Mouse (Mus musculus) MEL (cell line): ENCODE data around the gene Nf1. TPM values are rescaled to one million over a fixed set of nuclear protein-coding genes. Genes with fewer than 3 reads are reported as not detected.

Experiments used
- DNase-seq: peaks from one replicate; pipeline ENCODE4 v3.0.0; 2011; ENCODE audit warnings: low read depth, low spot score
- H3K27ac ChIP-seq: 2 replicates; pipeline ENCODE4 v1.5.1; 2012; ENCODE audit warnings: low read depth, mild to moderate bottlenecking, control low read depth, low read length, moderate library complexity; ENCODE audit not compliant: control insufficient read depth
- H3K27me3 ChIP-seq, 2 experiments: fragments of 150-350 bp in 1 of 2; sonication (generic) in 1 of 2; 2 replicates each; pipeline ENCODE4 v1.6.1; 2012; ENCODE audit warnings: low read length in 2 of 2, mild to moderate bottlenecking in 2 of 2, improper control_type of control experiment in 1 of 2, moderate library complexity in 1 of 2; ENCODE audit not compliant: insufficient read depth in 2 of 2, control insufficient read depth in 1 of 2
- H3K36me3 ChIP-seq, 2 experiments: 2 replicates each; pipeline ENCODE4 v1.6.1; 2012 to 2014; ENCODE audit warnings: low read length in 2 of 2, improper control_type of control experiment in 1 of 2, inconsistent platforms in 1 of 2, mild to moderate bottlenecking in 1 of 2; ENCODE audit not compliant: insufficient read depth in 2 of 2, control insufficient read depth in 1 of 2
- H3K4me1 ChIP-seq, 2 experiments: fragments of 150-350 bp in 1 of 2; sonication (generic) in 1 of 2; 2 replicates each; pipeline ENCODE4 v1.6.1; 2012; ENCODE audit warnings: low read length in 2 of 2, improper control_type of control experiment in 1 of 2, mild to moderate bottlenecking in 1 of 2; ENCODE audit not compliant: insufficient read depth in 2 of 2, control insufficient read depth in 1 of 2
- H3K4me3 ChIP-seq, 2 experiments: fragments of 150-350 bp in 1 of 2; sonication (generic) in 1 of 2; 2 replicates each; pipeline ENCODE4 v1.5.1; 2012; ENCODE audit warnings: low read depth in 2 of 2, low read length in 2 of 2, mild to moderate bottlenecking in 2 of 2, moderate library complexity in 2 of 2, control low read depth in 1 of 2, improper control_type of control experiment in 1 of 2; ENCODE audit not compliant: control insufficient read depth in 1 of 2, insufficient read depth in 1 of 2
- H3K79me2 ChIP-seq: 2 replicates; pipeline ENCODE4 v1.6.1; 2012; ENCODE audit warnings: mild to moderate bottlenecking, low read length, moderate library complexity; ENCODE audit not compliant: control insufficient read depth, poor library complexity, insufficient read depth
- H3K9ac ChIP-seq: 2 replicates; pipeline ENCODE4 v1.6.1; 2012; ENCODE audit warnings: low read depth, mild to moderate bottlenecking, control low read depth, low read length, moderate library complexity; ENCODE audit not compliant: control insufficient read depth, poor library complexity, severe bottlenecking
- H3K9me3 ChIP-seq: fragments of 150-350 bp; sonication (generic); replicated peaks from 2 replicates; pipeline ENCODE4 v1.6.1; 2012; ENCODE audit warnings: mild to moderate bottlenecking, low read length, improper control_type of control experiment, moderate library complexity; ENCODE audit not compliant: insufficient read depth
- BHLHE40 ChIP-seq: IDR thresholded peaks from 2 replicates; pipeline ENCODE4 v1.6.1; 2012; ENCODE audit warnings: low read depth, mild to moderate bottlenecking, inconsistent platforms, low read length, improper control_type of control experiment, borderline replicate concordance
- CHD1 ChIP-seq: IDR thresholded peaks from 2 replicates; pipeline ENCODE4 v1.6.1; 2012; ENCODE audit warnings: low read depth, mild to moderate bottlenecking, inconsistent platforms, low read length, improper control_type of control experiment
- CHD2 ChIP-seq: IDR thresholded peaks from 2 replicates; pipeline ENCODE4 v1.6.1; 2011; ENCODE audit warnings: low read length, improper control_type of control experiment
- CTCF ChIP-seq, 3 experiments: IDR thresholded peaks in 2 of 3; conservative IDR thresholded peaks in 1 of 3; 2 replicates each; pipeline ENCODE4 v1.5.1; 2011 to 2012; ENCODE audit warnings: low read length in 3 of 3, low read depth in 2 of 3, mild to moderate bottlenecking in 2 of 3, improper control_type of control experiment in 1 of 3, inconsistent platforms in 1 of 3, mixed read lengths in 1 of 3, moderate library complexity in 1 of 3; ENCODE audit not compliant: control insufficient read depth in 1 of 3, insufficient read depth in 1 of 3, poor library complexity in 1 of 3, severe bottlenecking in 1 of 3
- E2F4 ChIP-seq: IDR thresholded peaks from 2 replicates; pipeline ENCODE4 v1.6.1; 2011; ENCODE audit warnings: low read depth, low read length, improper control_type of control experiment, borderline replicate concordance
- ELF1 ChIP-seq: IDR thresholded peaks from 2 replicates; pipeline ENCODE4 v1.6.1; 2014; ENCODE audit warnings: low read depth, mild to moderate bottlenecking, inconsistent platforms, low read length, improper control_type of control experiment, moderate library complexity
- EP300 ChIP-seq, 2 experiments: IDR thresholded peaks; 2 replicates each; pipeline ENCODE4 v1.6.1; 2011; ENCODE audit warnings: improper control_type of control experiment in 2 of 2, low read length in 2 of 2, low read depth in 1 of 2, mild to moderate bottlenecking in 1 of 2
- ETS1 ChIP-seq: IDR thresholded peaks from 2 replicates; pipeline ENCODE4 v1.6.1; 2012; ENCODE audit warnings: low read depth, mild to moderate bottlenecking, inconsistent platforms, low read length, improper control_type of control experiment, moderate library complexity
- GABPA ChIP-seq: IDR thresholded peaks from 2 replicates; pipeline ENCODE4 v1.6.1; 2012; ENCODE audit warnings: low read depth, mild to moderate bottlenecking, inconsistent platforms, low read length, improper control_type of control experiment, moderate library complexity
- GATA1 ChIP-seq: IDR thresholded peaks from 2 replicates; pipeline ENCODE4 v1.6.1; 2011; ENCODE audit warnings: low read depth, low read length, improper control_type of control experiment
- HCFC1 ChIP-seq: IDR thresholded peaks from 2 replicates; pipeline ENCODE4 v1.6.1; 2012; ENCODE audit warnings: low read depth, mild to moderate bottlenecking, inconsistent platforms, low read length, improper control_type of control experiment, moderate library complexity
- JUND ChIP-seq: IDR thresholded peaks from 2 replicates; pipeline ENCODE4 v1.6.1; 2011; ENCODE audit warnings: low read depth, mild to moderate bottlenecking, improper control_type of control experiment, low read length
- KAT2A ChIP-seq: conservative IDR thresholded peaks from 2 replicates; pipeline ENCODE4 v1.6.1; 2012; ENCODE audit warnings: low read depth, low read length, improper control_type of control experiment, inconsistent platforms
- MAFK ChIP-seq: IDR thresholded peaks from 2 replicates; pipeline ENCODE4 v1.6.1; 2011; ENCODE audit warnings: low read depth, mild to moderate bottlenecking, low read length, improper control_type of control experiment, borderline replicate concordance
- MAX ChIP-seq: IDR thresholded peaks from 2 replicates; pipeline ENCODE4 v1.6.1; 2011; ENCODE audit warnings: low read length, improper control_type of control experiment
- MAZ ChIP-seq: IDR thresholded peaks from 2 replicates; pipeline ENCODE4 v1.6.1; 2012; ENCODE audit warnings: low read depth, mild to moderate bottlenecking, inconsistent platforms, low read length, improper control_type of control experiment
- MEF2A ChIP-seq: IDR thresholded peaks from 2 replicates; pipeline ENCODE4 v1.6.1; 2014; ENCODE audit warnings: low read depth, mild to moderate bottlenecking, inconsistent platforms, low read length, improper control_type of control experiment; ENCODE audit not compliant: poor library complexity, insufficient replicate concordance, severe bottlenecking; ENCODE audit errors: extremely low read depth
- MXI1 ChIP-seq: IDR thresholded peaks from 2 replicates; pipeline ENCODE4 v1.6.1; 2011; ENCODE audit warnings: mild to moderate bottlenecking, low read depth, low read length, improper control_type of control experiment
- MYB ChIP-seq: IDR thresholded peaks from 2 replicates; pipeline ENCODE4 v1.6.1; 2011; ENCODE audit warnings: mild to moderate bottlenecking, low read depth, low read length, improper control_type of control experiment
- MYC ChIP-seq: IDR thresholded peaks from 2 replicates; pipeline ENCODE4 v1.6.1; 2011; ENCODE audit warnings: low read depth, mild to moderate bottlenecking, low read length, improper control_type of control experiment, moderate library complexity
- NELFE ChIP-seq: IDR thresholded peaks from 2 replicates; pipeline ENCODE4 v1.6.1; 2011; ENCODE audit warnings: low read depth, low read length, improper control_type of control experiment
- NRF1 ChIP-seq: IDR thresholded peaks from 2 replicates; pipeline ENCODE4 v1.6.1; 2014; ENCODE audit warnings: low read depth, mild to moderate bottlenecking, inconsistent platforms, low read length, improper control_type of control experiment, moderate library complexity; ENCODE audit not compliant: poor library complexity, insufficient read depth, severe bottlenecking
- POLR2A ChIP-seq, 2 experiments: IDR thresholded peaks; 2 replicates each; pipeline ENCODE4 v1.6.1; 2011 to 2012; ENCODE audit warnings: low read length in 2 of 2, mild to moderate bottlenecking in 2 of 2, control low read depth in 1 of 2, improper control_type of control experiment in 1 of 2, low read depth in 1 of 2, moderate library complexity in 1 of 2; ENCODE audit not compliant: control insufficient read depth in 1 of 2, insufficient read depth in 1 of 2, poor library complexity in 1 of 2
- POLR2AphosphoS2 ChIP-seq: IDR thresholded peaks from 2 replicates; pipeline ENCODE4 v1.6.1; 2011; ENCODE audit warnings: low read length, improper control_type of control experiment
- POLR2AphosphoS5 ChIP-seq: IDR thresholded peaks from 2 replicates; pipeline ENCODE4 v1.6.1; 2012; ENCODE audit warnings: low read depth, borderline replicate concordance, mild to moderate bottlenecking, inconsistent platforms, low read length, moderate library complexity, mixed read lengths
- RAD21 ChIP-seq: IDR thresholded peaks from 2 replicates; pipeline ENCODE4 v1.6.1; 2011; ENCODE audit warnings: mild to moderate bottlenecking, low read depth, low read length, improper control_type of control experiment
- RCOR1 ChIP-seq: IDR thresholded peaks from 2 replicates; pipeline ENCODE4 v1.6.1; 2012; ENCODE audit warnings: low read depth, mild to moderate bottlenecking, inconsistent platforms, low read length, improper control_type of control experiment
- SIN3A ChIP-seq: IDR thresholded peaks from 2 replicates; pipeline ENCODE4 v1.6.1; 2012; ENCODE audit warnings: low read length, improper control_type of control experiment, inconsistent platforms
- TAL1 ChIP-seq: IDR thresholded peaks from 2 replicates; pipeline ENCODE4 v1.6.1; 2012; ENCODE audit warnings: mild to moderate bottlenecking, inconsistent platforms, low read length, moderate library complexity, mixed read lengths
- TBP ChIP-seq: IDR thresholded peaks from 2 replicates; pipeline ENCODE4 v1.8.0; 2011; ENCODE audit warnings: low read depth, low read length, improper control_type of control experiment
- TCF12 ChIP-seq: IDR thresholded peaks from 2 replicates; pipeline ENCODE4 v1.6.1; 2014; ENCODE audit warnings: low read depth, mild to moderate bottlenecking, inconsistent platforms, low read length, improper control_type of control experiment, moderate library complexity
- UBTF ChIP-seq: IDR thresholded peaks from 2 replicates; pipeline ENCODE4 v1.6.1; 2012; ENCODE audit warnings: low read depth, mild to moderate bottlenecking, inconsistent platforms, low read length, improper control_type of control experiment, moderate library complexity, borderline replicate concordance; ENCODE audit not compliant: insufficient read depth
- USF1 ChIP-seq: IDR thresholded peaks from 2 replicates; pipeline ENCODE4 v1.6.1; 2014; ENCODE audit warnings: low read depth, mild to moderate bottlenecking, inconsistent platforms, low read length, improper control_type of control experiment, moderate library complexity
- USF2 ChIP-seq, 2 experiments: IDR thresholded peaks; 2 replicates each; pipeline ENCODE4 v1.6.1; 2011 to 2012; ENCODE audit warnings: improper control_type of control experiment in 2 of 2, low read length in 2 of 2, borderline replicate concordance in 1 of 2, inconsistent platforms in 1 of 2, low read depth in 1 of 2, mild to moderate bottlenecking in 1 of 2; ENCODE audit not compliant: insufficient read depth in 1 of 2
- ZC3H11A ChIP-seq: IDR thresholded peaks from 2 replicates; pipeline ENCODE4 v1.6.1; 2012; ENCODE audit warnings: low read depth, mild to moderate bottlenecking, inconsistent platforms, low read length, improper control_type of control experiment
- ZKSCAN1 ChIP-seq: IDR thresholded peaks from 2 replicates; pipeline ENCODE4 v1.6.1; 2012; ENCODE audit warnings: low read depth, mild to moderate bottlenecking, inconsistent platforms, low read length, improper control_type of control experiment, moderate library complexity
- ZMIZ1 ChIP-seq: IDR thresholded peaks from 2 replicates; pipeline ENCODE4 v1.6.1; 2012; ENCODE audit warnings: low read depth, mild to moderate bottlenecking, inconsistent platforms, low read length, improper control_type of control experiment, moderate library complexity
- ZNF384 ChIP-seq: IDR thresholded peaks from 2 replicates; pipeline ENCODE4 v1.6.1; 2012; ENCODE audit warnings: low read depth, mild to moderate bottlenecking, inconsistent platforms, low read length, improper control_type of control experiment
- polyA plus RNA-seq, 2 experiments: library from polyadenylated mRNA; stranded (reverse) in 1 of 2; unstranded in 1 of 2; fragments of >175 nt in 1 of 2; fragments of >200 nt in 1 of 2; gene quantifications; 2 replicates each; pipeline versions ENCODE4 v1.2.1 to v1.2.4; 2012; ENCODE audit warnings: low replicate concordance in 2 of 2, low read depth in 1 of 2; ENCODE audit not compliant: insufficient read length in 2 of 2, insufficient read depth in 1 of 2, missing spikeins in 1 of 2
- total RNA-seq: library from RNA; depleted of rRNA; stranded (reverse); fragments of 300-350 nt; gene quantifications from 2 replicates; pipeline ENCODE4 v1.2.3, GENCODE M21; 2012

The Nf1 gene
- total and polyA plus RNA-seq, 3 experiments, result 13.2 to 108 (median 20.3) TPM

DNA sequence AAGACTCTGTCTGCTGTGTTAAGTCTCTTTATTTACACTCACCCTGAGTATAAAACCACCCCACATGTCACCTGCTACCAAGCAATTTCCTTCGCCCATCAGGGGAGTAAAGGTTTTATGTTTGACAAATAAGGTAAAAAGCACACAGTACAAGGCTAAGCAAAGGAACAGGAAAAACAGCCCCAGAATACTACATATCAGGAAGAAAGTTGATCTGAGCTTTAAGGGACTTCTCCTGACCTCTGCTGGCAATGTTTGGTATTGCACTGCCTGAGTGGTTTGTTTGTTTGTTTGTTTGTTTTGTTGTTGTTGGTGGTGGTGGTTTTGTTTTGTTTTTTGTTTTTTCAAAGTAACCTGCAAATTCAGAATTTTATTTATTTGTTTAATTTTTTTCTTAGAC lies 43.3 kb upstream of the Nf1 start:
- peak; percentile 79 for DNase-seq
- H3K4me1 ChIP-seq, result peaks cover 18 to 25% of the 10 kb centered on the region in 2 experiments
- TF ChIP-seq TAL1 (no peak), MYC (no peak), KAT2A (no peak), TCF12 (no peak), ETS1 (no peak), MAX (no peak), POLR2AphosphoS5 (no peak), ZC3H11A (peak; percentile 94), CHD2 (no peak), NELFE (no peak), ZNF384 (no peak), RAD21 (peak; percentile 96), EP300 (IDR thresholded peaks at IDR 0.05; ENCODE audit: low read depth in 1 of 2, low read length in 2 of 2) (no peak), CTCF (IDR thresholded peaks at IDR 0.05 in 2 of 3, conservative IDR thresholded peaks at IDR 0.05 in 1 of 3; ENCODE audit: control insufficient read depth in 1 of 3, insufficient read depth in 1 of 3, low read depth in 2 of 3, low read length in 3 of 3, poor library complexity in 1 of 3, severe bottlenecking in 1 of 3) (peak; percentile 59 to 99 (median 98)), ELF1 (peak; percentile 54; the same call in 1 of the 2 replicates), MAFK (no peak), ZMIZ1 (no peak), HCFC1 (peak; percentile 39; the same call in 1 of the 2 replicates), SIN3A (peak; percentile 72; the same call in 1 of the 2 replicates), ZKSCAN1 (no peak), NRF1 (no peak), MYB (no peak), MXI1 (no peak), E2F4 (no peak), MAZ (0 out of 2 replicates have a peak, but pooled peaks have one; percentile 28), JUND (no peak), GATA1 (no peak), TBP (no peak), GABPA (no peak), CHD1 (no peak), POLR2A (IDR thresholded peaks at IDR 0.05; ENCODE audit: control insufficient read depth in 1 of 2, insufficient read depth in 1 of 2, low read depth in 1 of 2, low read length in 2 of 2, poor library complexity in 1 of 2) (no peak), BHLHE40 (0 out of 2 replicates have a peak, but pooled peaks have one; percentile 11), UBTF (no peak), USF1 (no peak), USF2 (IDR thresholded peaks at IDR 0.05; ENCODE audit: borderline replicate concordance in 1 of 2, insufficient read depth in 1 of 2, low read depth in 1 of 2, low read length in 2 of 2) (no peak), POLR2AphosphoS2 (no peak), RCOR1 (no peak), MEF2A (no peak)

More for the DNA sequence above, 43.3 kb upstream of the Nf1 start:
- peaks cover 0 to 16% of the 10 kb centered on the region in 2 experiments; a peak in 2 of 4 replicates for H3K36me3 ChIP-seq
- H3K9ac ChIP-seq, result no peak overlapping the region
- no peaks in the 10 kb centered on the region for H3K27me3 ChIP-seq
- H3K9me3 ChIP-seq, result no peaks in the 10 kb centered on the region
- no peak overlapping the region for H3K4me3 ChIP-seq
- no peaks in the 10 kb centered on the region for H3K79me2 ChIP-seq
- no peak overlapping the region for H3K27ac ChIP-seq
